Mouse (Mus musculus) heart, embryonic 14.5 days (tissue): ENCODE measurements around the gene Pcbp3. TPM values are rescaled to one million over a fixed set of nuclear protein-coding genes. Genes with fewer than 3 reads are reported as not detected.

Experiments used
- ATAC-seq: fragments of 200-750 bp; cut with Nextera tagmentation; 2 replicates; pipeline ENCODE4 v1.8.0; 2017; ENCODE audit warnings: low read depth, moderate TSS enrichment; ENCODE audit not compliant: insufficient number of reproducible peaks, insufficient read depth, low FRiP score
- H3K27ac ChIP-seq, 2 experiments: fragments of 200-500 bp in 1 of 2; fragments of 300-500 bp in 1 of 2; sonication (generic) in 1 of 2; replicated peaks in 1 of 2; 2 replicates each; pipeline ENCODE4 v1.5.1; 2012 to 2014; ENCODE audit warnings: low read depth in 2 of 2, low read length in 2 of 2, control low read depth in 1 of 2, mild to moderate bottlenecking in 1 of 2, mixed read lengths in 1 of 2; ENCODE audit not compliant: control insufficient read depth in 1 of 2, insufficient read depth in 1 of 2
- H3K27me3 ChIP-seq: fragments of 300-500 bp; sonication (generic); 2 replicates; pipeline ENCODE4 v1.6.1; 2014; ENCODE audit warnings: mild to moderate bottlenecking, low read length, control low read depth; ENCODE audit not compliant: control insufficient read depth, insufficient read depth
- H3K36me3 ChIP-seq: fragments of 300-500 bp; sonication (generic); 2 replicates; pipeline ENCODE4 v1.6.1; 2014; ENCODE audit warnings: mild to moderate bottlenecking, control low read depth, low read length, mixed read lengths; ENCODE audit not compliant: control insufficient read depth, insufficient read depth
- H3K4me1 ChIP-seq, 2 experiments: fragments of 200-500 bp in 1 of 2; fragments of 300-500 bp in 1 of 2; sonication (generic) in 1 of 2; 2 replicates each; pipeline ENCODE4 v1.6.1; 2012 to 2014; ENCODE audit warnings: low read length in 2 of 2, control low read depth in 1 of 2, mixed read lengths in 1 of 2; ENCODE audit not compliant: control insufficient read depth in 2 of 2, insufficient read depth in 2 of 2
- H3K4me2 ChIP-seq: fragments of 300-500 bp; sonication (generic); 2 replicates; pipeline ENCODE4 v1.6.1; 2014; ENCODE audit warnings: mild to moderate bottlenecking, low read length
- H3K4me3 ChIP-seq, 2 experiments: fragments of 200-500 bp in 1 of 2; fragments of 300-500 bp in 1 of 2; sonication (generic) in 1 of 2; 2 replicates each; pipeline ENCODE4 v1.5.1; 2012 to 2014; ENCODE audit warnings: low read length in 2 of 2, mild to moderate bottlenecking in 2 of 2, control low read depth in 1 of 2, low read depth in 1 of 2, moderate library complexity in 1 of 2; ENCODE audit not compliant: control insufficient read depth in 1 of 2, insufficient read depth in 1 of 2
- H3K9ac ChIP-seq: fragments of 300-500 bp; sonication (generic); 2 replicates; pipeline ENCODE4 v1.6.1; 2014; ENCODE audit warnings: mild to moderate bottlenecking, low read length
- H3K9me3 ChIP-seq: fragments of 300-500 bp; sonication (generic); 2 replicates; pipeline ENCODE4 v1.6.1; 2016; ENCODE audit warnings: low read length, control low read depth; ENCODE audit not compliant: control insufficient read depth
- WGBS: fragments of 180-500 bp; shearing (Covaris S2); extraction: QIAGEN DNeasy Blood & Tissue Kit; methylation state at CpG from one replicate; pipeline ENCODE4 v1.1.7; 2014; 5-methylcytosine and 5-hydroxymethylcytosine counted together
- polyA plus RNA-seq: library from polyadenylated mRNA; unstranded; fragments of >200 nt; fragmentation: Nextera tagmentation; extraction: Ambion mirVana; gene quantifications from 2 replicates; pipeline ENCODE4 v1.2.1, GENCODE M21; 2014

The Pcbp3 gene
- polyA plus RNA-seq, 1 experiment from 2014 or later: 6.3 TPM

GRCm38 (mm10) chr10:76891456-76891855 lies 70.2 kb downstream of the Pcbp3 start:
- H3K27ac ChIP-seq: no peak overlapping the region
- ATAC-seq: no peak
- H3K27me3 ChIP-seq: no peaks in the 10 kb centered on the region
- peaks cover 6% of the 10 kb centered on the region; the same call in 1 of the 2 replicates for H3K9me3 ChIP-seq
- H3K4me1 ChIP-seq: no peaks in the 10 kb centered on the region
- H3K9ac ChIP-seq: no peak overlapping the region
- H3K4me3 ChIP-seq: no peak overlapping the region
- H3K4me2 ChIP-seq: no peak overlapping the region
- no peaks in the 10 kb centered on the region for H3K36me3 ChIP-seq
- WGBS: 90% methylated on average over 2 of the region's 2 CpGs

DNA sequence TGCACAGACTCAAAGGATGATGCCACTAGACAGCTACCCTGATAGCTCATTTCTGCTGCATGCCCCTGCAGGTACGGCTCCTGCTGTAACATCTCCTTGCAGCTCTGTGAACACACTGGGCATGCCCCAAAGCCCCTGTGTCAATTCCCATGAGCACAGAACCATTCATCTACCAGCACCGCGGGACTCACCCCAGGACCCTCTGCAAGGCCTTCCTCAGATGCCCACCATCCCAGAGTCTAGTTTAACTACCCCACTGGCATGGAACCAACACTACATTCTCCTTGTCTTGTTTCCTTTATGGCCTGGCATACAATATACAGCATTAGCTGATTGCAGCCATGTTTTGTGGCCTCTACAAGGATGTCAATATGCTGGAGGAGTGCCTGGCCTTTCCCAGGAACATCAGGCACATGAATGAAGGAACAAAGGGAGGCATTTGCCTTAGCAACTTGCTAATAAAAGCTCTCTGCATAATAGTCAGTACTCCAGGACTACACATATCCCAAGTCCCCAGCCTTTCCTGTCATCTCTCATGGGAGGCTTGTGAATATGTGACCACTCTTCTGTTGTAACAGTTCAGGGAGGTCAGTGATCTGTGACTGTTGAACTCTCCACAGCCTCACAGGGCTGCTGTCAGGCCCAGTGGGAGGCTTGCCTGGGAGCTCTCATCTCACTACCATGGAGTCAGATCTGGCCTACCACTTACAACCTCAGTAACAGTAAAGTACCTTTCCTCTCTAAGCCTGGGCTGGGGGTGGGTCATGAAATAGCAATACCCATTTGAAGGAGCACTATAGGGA lies 78.0 kb downstream of the Pcbp3 start:
- no peak overlapping the region for H3K4me2 ChIP-seq

GRCm38 (mm10) chr10:76882644-76883441 lies 78.8 kb downstream of the Pcbp3 start:
- WGBS: 77% methylated on average over 17 of the region's 17 CpGs
- H3K9me3 ChIP-seq: no peaks in the 10 kb centered on the region
- no peak overlapping the region for H3K27ac ChIP-seq
- H3K36me3 ChIP-seq: no peaks in the 10 kb centered on the region
- H3K4me3 ChIP-seq: no peak overlapping the region
- no peak for ATAC-seq
- no peak overlapping the region for H3K9ac ChIP-seq
- peaks cover 6 to 7% of the 10 kb centered on the region in 2 experiments; a peak in 3 of 4 replicates for H3K4me1 ChIP-seq
- no peak overlapping the region for H3K4me2 ChIP-seq
- H3K27me3 ChIP-seq: no peaks in the 10 kb centered on the region

More for the DNA sequence above, 78.0 kb downstream of the Pcbp3 start:
- ATAC-seq: no peak
- Histone ChIP-seq H3K9ac (no peak overlapping the region; the same call in 1 of the 2 replicates), H3K4me3 (no peak overlapping the region), H3K27ac (no peak overlapping the region), H3K36me3 (no peaks in the 10 kb centered on the region), H3K9me3 (no peaks in the 10 kb centered on the region), H3K27me3 (no peaks in the 10 kb centered on the region), H3K4me1 (peaks cover 6 to 7% of the 10 kb centered on the region in 2 experiments; a peak in 3 of 4 replicates)
- WGBS: 86% methylated on average over 3 of the region's 3 CpGs

GRCm38 (mm10) chr10:76881900-76882299 lies 79.8 kb downstream of the Pcbp3 start:
- Histone ChIP-seq H3K4me3 (no peak overlapping the region), H3K36me3 (no peaks in the 10 kb centered on the region), H3K4me1 (peaks cover 6 to 7% of the 10 kb centered on the region in 2 experiments; a peak in 3 of 4 replicates), H3K9ac (no peak overlapping the region), H3K27ac (no peak overlapping the region), H3K27me3 (no peaks in the 10 kb centered on the region), H3K4me2 (no peak overlapping the region), H3K9me3 (no peaks in the 10 kb centered on the region)
- 35% methylated on average over 5 of the region's 5 CpGs for WGBS
- ATAC-seq: no peak

GRCm38 (mm10) chr10:76875310-76875709 lies 86.4 kb downstream of the Pcbp3 start:
- Histone ChIP-seq H3K9me3 (no peaks in the 10 kb centered on the region), H3K27ac (no peak overlapping the region), H3K4me3 (no peak overlapping the region), H3K4me1 (peaks cover 0 to 2% of the 10 kb centered on the region in 2 experiments; a peak in 2 of 4 replicates), H3K36me3 (no peaks in the 10 kb centered on the region), H3K4me2 (no peak overlapping the region), H3K27me3 (no peaks in the 10 kb centered on the region), H3K9ac (no peak overlapping the region)
- ATAC-seq: no peak
- WGBS: 80% methylated on average over 6 of the region's 6 CpGs

DNA sequence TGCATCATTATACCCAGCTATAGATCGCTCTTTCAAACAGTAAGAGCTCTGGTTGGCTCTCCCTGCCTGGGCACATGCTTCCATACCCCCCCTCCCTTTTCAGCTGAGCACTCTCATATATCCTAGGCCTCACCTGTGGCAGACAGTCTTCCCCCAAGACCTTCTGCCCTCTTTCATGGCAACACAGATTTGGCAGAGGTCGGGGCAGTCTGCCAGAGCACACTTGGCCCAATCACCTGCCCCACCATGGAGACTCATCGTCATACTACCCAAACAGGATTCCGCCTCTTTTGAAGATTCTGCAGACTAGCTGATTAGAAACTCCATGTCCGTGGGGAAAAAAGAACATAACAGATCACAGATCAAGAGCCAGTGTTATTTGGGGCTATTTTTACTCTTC lies 86.8 kb downstream of the Pcbp3 start:
- no peak overlapping the region for H3K27ac ChIP-seq
- no peak for ATAC-seq
- no peaks in the 10 kb centered on the region for H3K36me3 ChIP-seq
- H3K9me3 ChIP-seq: no peaks in the 10 kb centered on the region
- peaks cover 0 to 2% of the 10 kb centered on the region in 2 experiments; a peak in 2 of 4 replicates for H3K4me1 ChIP-seq
- 77% methylated on average over 5 of the region's 5 CpGs for WGBS
- no peak overlapping the region for H3K4me2 ChIP-seq
- H3K9ac ChIP-seq: no peak overlapping the region
- H3K27me3 ChIP-seq: no peaks in the 10 kb centered on the region
- no peak overlapping the region for H3K4me3 ChIP-seq

DNA sequence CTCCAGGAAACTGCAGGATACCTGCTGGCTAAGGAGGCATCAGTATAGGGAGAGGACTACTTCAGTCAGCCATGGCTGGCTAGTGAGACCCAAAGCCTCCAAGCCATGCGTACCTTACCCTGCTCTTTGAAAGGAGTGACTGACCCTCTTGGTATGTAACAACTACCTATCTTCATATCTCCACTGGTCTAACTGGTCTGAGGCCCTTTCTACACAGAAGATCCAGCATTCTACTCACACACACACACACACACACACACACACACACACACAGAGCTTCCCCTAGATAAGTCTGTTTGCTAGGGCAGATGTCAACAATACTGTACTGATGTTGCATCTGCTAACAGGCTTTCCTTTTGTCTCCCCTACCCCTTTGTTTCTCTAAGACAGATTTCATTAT lies 87.3 kb downstream of the Pcbp3 start:
- ATAC-seq: no peak
- H3K4me2 ChIP-seq: no peak overlapping the region
- H3K27ac ChIP-seq: 0 out of 4 replicates have a peak overlapping the region, but pooled peaks of 1 of the 2 experiments have one; percentile 6
- H3K9me3 ChIP-seq: no peaks in the 10 kb centered on the region
- H3K27me3 ChIP-seq: no peaks in the 10 kb centered on the region
- H3K36me3 ChIP-seq: no peaks in the 10 kb centered on the region
- peaks cover 0 to 2% of the 10 kb centered on the region in 2 experiments; a peak in 2 of 4 replicates for H3K4me1 ChIP-seq
- 90% methylated on average over 1 of the region's 1 CpGs for WGBS
- H3K9ac ChIP-seq: no peak overlapping the region
- H3K4me3 ChIP-seq: no peak overlapping the region
